Mouse (Mus musculus) central nervous system, embryonic 18 days (tissue): ENCODE measurements around the gene Rmnd5b. TPM values are rescaled to one million over a fixed set of nuclear protein-coding genes. Genes with fewer than 3 reads are reported as not detected.

Experiments used
- polyA plus RNA-seq: library from polyadenylated mRNA; depleted of rRNA; stranded (reverse); fragments of >200 nt; gene quantifications from 2 replicates; pipeline ENCODE4 v1.2.3, GENCODE M21; 2012; rRNA removed

The Rmnd5b gene
- 76.4 and 79.9 TPM in 2 replicates for polyA plus RNA-seq

GRCm38 (mm10) chr11:51635525-51636322, at the start of gene Rmnd5b:
TSS of gene Rmnd5b (minus strand) at chr11:51635896.

DNA sequence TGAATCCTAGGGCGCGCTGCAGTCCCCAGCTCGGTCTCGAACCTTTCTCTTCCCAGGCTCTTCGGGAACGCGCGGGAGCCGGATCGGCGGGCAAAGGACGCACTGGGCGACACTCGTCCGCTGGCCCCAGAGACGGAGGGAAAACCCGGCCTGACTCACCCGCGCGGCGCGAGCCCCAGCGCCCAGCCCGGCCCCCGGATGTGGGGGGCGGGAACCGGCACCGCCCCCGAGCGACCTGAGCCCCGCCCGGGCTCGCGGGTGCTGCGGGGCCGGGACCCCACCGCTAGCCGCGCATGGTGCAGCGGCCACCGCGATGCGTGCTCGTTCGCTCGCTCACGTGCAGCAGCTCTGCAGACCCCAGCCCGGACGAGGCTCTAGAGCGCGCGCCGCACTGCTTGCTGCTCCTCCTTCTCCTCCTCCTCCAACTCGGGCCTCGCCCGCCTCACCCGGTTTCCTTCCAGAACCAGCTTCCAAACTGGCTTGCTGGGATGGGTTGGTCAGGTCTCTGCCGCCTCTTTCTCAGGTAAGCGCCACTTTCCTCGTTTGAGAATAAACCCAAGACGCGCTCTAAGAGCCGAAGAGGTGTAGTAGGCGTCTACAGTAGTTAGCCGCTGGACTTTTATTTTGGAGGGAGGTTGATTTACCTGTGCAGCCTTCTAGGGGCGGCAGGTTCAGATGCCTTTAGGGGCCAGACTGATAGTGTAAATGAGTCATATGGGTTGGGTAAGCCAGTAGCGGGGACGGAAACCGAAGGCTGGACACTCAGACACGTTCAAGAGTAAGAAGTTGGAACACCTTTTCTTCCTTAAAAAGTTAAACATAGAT, 15.2 kb upstream of the Rmnd5b start, which contains the start of the genes N4bp3 and D930048N14Rik:
Gene N4bp3, minus strand, starts transcription at position 152 of the 825 bp plus-strand sequence.
Gene D930048N14Rik, plus strand, starts transcription at position 264 of the 825 bp plus-strand sequence.

GRCm38 (mm10) chr11:51619409-51620060, 16.2 kb downstream of the Rmnd5b start, which contains the start of gene Nhp2:
TSS of gene Nhp2 (plus strand) at chr11:51619735.

DNA sequence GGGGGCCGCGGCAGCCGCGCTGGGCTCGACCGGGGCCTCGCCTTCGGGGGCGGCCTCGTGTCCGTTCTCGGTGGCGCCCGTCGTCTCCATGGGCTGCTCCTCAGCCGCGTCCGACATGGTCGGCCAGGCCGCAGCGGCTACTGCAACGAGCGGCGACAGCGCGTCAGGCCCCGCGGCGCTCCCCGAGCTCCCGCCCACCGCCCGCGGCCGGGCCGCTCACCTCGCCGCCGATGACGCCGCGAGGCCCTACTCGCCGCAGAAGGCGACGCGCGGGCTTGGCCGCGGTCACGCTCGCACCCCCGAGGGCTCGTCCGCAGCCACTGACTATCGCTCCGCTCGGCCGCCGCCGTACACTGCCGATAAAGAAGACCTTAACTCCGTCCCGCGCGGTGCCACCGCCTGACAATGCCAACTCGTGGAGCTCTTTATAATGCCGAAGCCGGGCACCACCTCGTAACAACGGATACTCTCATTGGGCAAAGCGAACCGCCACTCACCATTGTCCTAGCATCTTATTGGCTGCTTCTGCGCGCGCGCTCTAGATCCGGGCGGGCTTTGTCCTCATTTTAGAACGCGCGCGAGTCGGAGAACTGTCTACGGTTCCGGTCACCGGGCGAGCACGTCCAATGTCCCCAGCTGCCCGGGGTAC, 29.1 kb downstream of the Rmnd5b start, which contains the start of gene Hnrnpab:
Gene Hnrnpab, minus strand, starts transcription at position 401 of the 649 bp plus-strand sequence.

DNA sequence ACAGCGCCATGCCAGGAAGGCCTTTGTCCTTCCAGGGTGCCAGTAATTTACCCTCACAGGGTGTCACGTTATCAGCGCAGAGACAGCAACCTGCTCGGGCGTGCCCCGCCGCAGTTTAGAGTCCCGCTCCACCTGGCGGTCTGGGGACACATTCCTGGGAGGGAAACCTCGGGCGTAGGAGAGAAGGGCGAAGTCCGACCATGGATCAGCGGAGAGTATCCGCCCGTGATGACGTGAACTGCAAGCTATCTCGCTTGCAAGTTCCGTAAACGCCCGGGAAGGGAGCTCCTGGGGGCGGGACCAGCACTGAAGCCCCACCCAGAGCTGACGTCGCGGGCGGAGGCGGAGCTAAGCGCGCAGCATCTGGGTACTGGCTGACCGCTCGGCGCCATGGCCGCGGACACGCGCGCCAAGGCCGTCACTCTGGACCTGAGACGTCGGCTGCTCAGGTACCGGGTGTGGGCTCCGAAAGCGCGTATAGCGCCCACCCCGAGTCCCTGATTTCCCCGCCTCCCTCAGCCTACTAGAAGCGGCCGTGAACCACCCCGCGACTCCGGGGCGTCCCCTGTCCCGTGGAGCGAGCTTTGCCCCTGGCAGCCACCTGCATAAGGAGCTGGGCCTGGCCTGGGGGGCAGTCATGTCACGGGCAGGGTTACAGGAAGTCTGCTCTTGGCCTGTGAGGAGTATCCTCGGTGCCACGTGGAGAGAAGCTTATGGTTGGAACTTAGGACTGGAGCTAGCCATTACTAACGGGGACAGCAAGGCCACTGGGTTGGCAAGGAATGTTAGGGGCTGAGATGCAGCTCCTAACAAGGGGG, 51.1 kb downstream of the Rmnd5b start, which contains the start of gene Phykpl:
Gene Phykpl, plus strand, starts transcription at position 327 of the 818 bp plus-strand sequence.

Other genes starting within 250 kb of the Rmnd5b start
- gene Phykpl, start 51.1 kb downstream of the Rmnd5b start, polyA plus RNA-seq: 6.6 and 7.3 TPM in 2 replicates
- gene Hnrnpab, start 29.0 kb downstream of the Rmnd5b start, polyA plus RNA-seq: 444 and 467 TPM in 2 replicates
- 74.7 and 79.1 TPM in 2 replicates for gene Nhp2, start 16.2 kb downstream of the Rmnd5b start, polyA plus RNA-seq
- 11.4 and 13.2 TPM in 2 replicates for gene N4bp3, start 14.9 kb upstream of the Rmnd5b start, polyA plus RNA-seq
- gene D930048N14Rik, start 15.1 kb upstream of the Rmnd5b start, polyA plus RNA-seq: 3.2 and 3.3 TPM in 2 replicates
- gene 0610009B22Rik, start 53.0 kb upstream of the Rmnd5b start, polyA plus RNA-seq: 54.5 and 57.5 TPM in 2 replicates
- 9.7 and 10.1 TPM in 2 replicates for gene Sec24a, start 127.7 kb upstream of the Rmnd5b start, polyA plus RNA-seq
- gene Sar1b, start 127.8 kb upstream of the Rmnd5b start, polyA plus RNA-seq: 105 and 120 TPM in 2 replicates
- 2.3 TPM in 2 replicates for gene Jade2, start 221.8 kb upstream of the Rmnd5b start, polyA plus RNA-seq